Mouse (Mus musculus) skeletal muscle tissue, adult 2 months (tissue): ENCODE results near the gene Rrad.

Source experiments
- DNase-seq: peaks from one replicate; pipeline ENCODE4 v3.0.0-alpha.2; 2012; ENCODE audit warnings: low read depth, low spot score

Rrad gene

DNA sequence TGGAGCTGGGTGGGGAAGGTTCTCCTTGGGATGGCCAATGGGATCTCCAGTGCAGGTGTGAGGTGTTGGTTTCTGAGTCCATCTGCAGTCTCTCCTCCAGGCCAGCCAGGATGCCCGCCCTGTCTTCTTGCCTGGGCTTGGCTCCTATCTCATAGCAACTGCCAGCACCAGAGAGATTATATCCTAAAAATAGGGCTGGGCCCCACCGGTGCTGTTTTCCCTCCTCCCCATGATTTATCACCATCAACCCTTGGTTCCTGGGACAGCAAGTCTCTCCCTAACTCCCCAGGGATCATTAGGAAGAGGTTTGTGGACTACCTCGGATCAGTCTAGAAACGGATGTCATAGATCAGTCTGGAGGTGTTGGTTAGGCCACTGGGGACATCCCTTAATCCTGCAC is 18.0 kb downstream of the Rrad start:
- peak; percentile 47 for DNase-seq

DNA sequence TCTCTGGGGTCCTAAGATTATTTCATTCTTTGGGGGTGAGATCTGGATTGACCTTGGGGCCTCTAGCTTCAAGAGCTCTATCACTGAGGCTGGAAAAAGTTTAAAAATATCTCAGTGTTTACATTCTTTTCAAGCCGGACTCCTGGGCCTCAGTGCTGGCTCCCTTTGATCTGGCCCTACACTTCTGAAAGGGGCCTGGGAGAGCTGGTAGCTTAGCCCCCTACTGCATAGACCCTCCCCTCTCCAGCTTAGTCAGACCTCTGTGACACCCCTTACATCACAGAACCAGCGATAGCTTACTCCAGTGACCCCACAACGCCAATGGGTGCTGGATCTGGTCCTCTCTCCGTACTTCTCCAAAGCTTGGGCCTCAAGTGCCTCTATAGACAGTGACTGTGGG is 19.5 kb downstream of the Rrad start:
- DNase-seq: no peak

DNA sequence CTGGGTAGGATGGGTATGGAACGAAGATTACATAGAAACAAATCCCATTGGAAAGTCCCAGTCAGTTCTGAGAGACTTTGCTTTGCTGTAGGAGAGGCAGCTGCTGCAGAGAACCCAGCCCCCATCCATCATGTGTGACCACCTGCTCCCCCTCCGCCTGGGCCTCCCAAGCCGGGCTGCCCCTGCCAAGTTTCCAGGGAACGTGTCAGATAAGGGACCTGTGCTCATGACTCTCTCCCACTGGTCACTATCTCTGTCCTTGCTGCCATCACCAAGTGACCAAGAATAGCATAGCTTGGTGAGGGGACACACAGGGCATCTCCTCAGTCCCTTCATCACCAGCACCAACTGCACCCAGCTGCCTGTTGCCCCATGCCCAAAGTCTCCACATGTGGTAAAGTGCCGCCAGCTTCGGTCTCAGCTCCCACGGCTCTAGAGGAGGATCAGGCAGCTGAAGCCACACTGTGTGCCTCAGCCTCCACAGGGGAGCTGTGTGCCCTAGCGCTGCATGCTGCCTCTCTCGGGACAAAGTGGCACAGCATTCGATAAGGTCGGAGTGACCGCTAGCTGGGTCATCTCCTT is 20.9 kb downstream of the Rrad start:
- DNase-seq: no peak

DNA sequence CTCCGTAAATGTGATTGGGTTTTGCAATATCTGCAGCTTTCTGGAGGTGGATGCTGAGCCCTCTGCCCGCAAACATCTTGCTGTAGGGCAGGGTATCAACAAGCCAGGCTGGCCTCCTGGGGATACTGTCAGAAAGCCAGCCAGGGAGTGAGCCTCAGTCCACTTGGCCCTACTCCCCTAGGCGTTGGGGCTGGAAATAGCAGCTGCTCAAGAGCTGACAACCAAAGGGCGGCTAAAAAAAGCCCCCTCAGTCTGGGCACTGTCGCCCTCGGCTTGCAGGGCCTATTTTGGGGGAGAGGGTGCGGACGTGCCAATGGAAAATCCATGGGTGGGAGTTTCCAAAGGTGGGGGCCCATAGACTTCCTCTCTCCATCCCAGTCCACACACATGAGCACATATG is 21.9 kb downstream of the Rrad start:
- DNase-seq: peak; percentile 77

DNA sequence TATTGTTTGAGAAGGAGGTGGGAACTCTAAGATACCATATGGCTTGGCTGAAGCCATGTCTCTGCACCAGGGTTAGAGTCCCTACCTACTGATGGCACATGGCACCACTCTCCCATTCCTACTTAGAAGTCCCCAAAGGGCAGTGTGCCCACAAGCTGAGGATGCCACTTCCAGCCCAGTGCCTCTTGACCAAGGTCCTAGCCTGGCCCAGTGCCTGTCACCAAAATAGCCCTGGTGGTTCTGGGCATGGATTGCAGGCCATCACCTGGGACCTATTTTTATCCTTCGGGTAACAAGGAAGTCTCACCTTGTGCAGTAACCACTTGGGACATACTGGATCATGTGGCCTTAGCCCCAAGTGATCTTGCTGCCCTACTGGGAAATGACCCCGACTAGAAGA is 23.2 kb downstream of the Rrad start:
- peak; percentile 88 for DNase-seq

DNA sequence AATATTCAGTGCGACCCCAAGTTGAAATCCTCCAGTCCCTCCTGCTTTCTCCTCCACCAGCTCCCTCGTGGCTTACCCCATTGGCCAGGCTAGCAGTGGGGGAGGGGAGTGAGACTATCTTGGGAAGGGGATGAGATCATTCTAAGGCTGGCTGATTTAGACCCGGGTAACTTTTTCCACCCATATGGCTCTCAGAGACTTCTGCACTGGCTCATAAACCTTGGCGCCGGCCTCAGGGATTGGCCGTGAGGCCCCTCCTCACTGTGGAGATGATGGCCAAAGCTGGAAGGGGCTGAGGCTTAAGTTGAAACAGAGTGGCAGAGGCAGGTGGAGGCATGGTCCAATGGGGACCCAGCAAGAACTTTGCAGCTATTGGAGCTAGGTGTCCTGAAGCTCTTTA is 24.8 kb downstream of the Rrad start:
- no peak for DNase-seq

DNA sequence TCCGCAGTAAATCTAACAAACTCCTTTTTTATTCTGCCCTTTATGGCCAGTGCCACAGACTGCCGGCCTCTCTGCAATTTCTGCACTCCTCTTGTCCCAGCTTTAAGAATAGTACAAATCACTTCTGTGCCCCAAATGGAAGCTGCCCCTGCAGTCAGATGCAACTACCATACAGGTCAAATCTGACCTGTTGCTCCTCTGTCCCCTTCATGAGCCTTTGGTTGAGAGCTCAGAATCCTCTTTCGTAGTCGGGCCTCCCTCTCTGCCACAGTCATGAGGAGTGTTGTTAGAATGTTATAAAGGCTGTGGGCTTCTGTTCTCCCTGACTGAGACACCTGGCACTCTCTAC is 27.9 kb downstream of the Rrad start:
- DNase-seq: no peak

DNA sequence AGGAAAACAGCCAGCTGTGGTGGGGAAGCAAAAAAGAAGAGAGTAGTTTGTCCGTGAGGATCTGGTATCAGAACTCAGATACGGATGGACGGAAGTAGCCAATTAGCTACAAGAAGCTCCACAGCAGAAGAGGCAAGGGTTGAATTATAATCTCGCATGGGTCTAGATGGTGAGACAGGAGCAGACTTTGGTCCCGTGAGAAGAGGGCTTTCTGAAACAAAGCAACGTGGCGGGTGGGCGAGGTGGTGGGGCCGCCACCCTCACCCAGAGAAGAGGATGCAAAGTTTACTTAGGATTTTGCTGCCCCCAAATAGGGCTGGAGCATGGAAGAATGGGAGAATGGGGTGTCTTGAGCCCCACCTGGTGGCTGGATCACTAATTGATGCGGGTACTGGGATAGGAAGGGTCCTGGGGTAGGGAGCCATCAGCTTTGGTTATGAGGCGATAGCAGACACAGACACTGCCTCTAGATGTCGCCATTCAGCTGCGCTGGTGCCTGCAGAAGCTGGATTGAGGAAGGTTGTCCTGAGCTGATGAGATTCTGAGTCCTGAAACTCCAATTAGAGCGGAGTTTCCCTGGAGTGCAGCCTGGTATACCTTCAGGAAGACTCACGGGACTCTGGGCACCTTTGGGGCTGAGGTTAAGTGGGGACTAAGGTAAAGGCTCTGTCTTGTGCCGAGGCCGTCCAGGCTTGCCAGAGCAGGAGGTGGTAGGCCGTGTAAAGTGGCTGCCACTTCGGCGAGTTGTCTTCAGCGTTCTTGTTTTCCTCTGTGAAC is 28.5 kb downstream of the Rrad start:
- peak; percentile 76 for DNase-seq

DNA sequence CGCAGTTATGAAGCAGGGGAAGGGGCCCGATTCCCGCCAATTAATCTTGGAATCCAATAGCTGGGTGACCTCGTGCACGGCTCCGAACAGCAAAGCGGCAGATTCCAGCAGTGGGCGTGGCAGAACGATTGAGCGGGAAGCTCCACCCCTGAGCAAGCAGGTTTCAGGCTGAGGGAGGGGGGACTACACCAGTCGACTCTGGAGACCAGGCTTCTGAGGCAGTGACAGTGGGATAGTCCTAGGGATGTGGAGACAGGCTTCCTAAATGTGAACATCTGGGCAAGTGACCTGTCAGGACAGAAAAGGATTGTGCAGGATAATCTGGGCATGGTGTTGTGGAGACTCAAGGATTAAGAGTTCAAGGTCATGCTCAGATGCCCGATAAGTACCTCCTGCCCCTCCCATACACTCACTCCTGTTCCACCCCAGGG is 29.2 kb downstream of the Rrad start:
- no peak for DNase-seq

DNA sequence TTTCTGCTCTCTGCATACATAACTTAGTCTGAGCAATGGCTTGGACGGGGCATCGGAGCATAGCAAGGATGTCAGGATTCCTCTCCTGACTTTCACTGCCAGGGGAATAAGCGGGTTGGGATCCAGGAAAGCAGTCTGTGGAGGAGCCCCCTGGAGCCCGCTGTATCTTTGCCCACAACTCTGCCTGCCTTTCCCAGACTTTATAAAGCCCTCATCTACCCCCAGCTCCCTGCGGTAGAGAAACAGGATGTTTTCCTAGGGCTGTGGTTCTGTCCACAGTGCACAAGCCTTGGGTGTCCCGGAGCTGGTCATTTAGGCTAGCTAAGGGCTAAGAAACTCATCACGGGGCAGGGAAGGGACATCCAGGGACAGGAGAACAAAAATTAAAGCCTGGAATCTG is 29.7 kb downstream of the Rrad start:
- no peak for DNase-seq

DNA sequence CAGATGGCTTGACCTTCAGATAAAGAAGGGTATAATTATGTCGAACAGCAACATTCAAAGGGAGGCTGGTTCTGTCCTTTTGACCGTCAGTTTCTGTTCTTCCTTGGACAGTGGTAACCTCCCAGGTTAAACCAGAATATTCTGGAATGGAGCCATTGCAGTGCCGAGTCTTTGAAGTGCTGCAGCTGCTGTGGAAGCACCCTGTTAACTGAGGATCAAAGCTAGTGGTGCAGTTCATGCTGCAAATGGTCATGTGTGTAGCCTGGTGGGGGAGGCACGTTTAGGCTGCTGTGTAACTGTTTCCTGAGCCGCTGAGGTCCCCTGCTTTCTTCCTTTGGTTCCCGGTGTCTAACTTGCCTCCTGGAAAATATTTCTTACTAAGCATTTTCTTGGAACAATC is 32.6 kb downstream of the Rrad start:
- DNase-seq: no peak

DNA sequence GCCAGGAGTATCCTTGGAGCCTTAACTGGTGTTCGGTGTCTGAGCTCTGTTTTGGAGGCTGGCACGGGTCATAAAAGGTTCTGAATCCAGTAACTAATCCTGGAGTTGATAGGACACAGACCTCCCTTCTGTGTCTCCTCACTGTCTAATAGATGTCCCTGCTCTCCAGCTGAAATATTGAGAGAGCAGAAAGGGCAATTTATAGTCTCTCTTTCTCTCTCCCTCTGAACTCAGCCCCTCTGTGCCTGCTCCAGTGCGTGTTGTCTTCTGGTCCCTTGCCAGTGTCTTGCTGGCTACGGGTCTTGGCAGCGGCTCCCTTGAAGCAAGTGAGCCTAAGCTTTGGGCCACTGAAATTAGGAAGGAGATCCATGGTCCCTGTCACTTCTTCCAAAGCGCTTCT is 33.5 kb downstream of the Rrad start:
- DNase-seq: peak; percentile 40

DNA sequence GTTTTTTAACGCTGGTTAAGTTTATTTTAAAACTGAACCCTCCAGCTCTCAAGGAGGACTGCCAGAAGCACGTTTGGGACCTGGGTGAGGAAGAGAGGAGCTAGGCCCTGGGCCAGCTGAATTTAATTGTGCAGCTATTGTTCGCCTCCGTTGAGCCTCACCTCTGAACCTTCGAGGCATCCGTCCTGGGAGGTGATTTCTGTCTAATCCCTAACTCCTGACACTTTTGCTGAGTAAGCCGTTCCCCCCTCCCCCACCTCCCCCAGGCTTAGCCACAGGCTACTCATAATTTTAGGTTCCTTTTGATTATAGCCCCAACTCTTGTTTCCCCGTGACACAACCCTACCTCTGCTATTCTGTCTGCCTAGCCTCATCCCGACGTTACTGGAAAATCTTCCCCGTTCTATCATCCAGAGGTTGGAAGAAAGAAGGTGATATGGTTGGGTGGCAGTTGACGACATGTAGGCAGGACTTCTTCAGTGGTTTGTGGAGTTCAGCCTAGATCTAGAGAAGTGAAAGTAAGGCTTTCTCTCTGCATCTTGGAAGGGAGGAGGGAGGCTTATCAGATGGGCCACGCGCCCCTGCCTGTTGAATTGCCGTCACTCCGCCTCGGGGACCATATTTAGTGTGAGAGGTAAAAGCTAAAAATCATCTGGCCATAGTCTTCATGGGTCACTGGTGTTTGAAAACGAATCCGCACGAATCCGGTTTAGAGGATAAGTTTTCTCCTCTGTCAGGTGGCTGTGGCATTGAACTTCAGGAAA is 35.2 kb downstream of the Rrad start:
- no peak for DNase-seq

DNA sequence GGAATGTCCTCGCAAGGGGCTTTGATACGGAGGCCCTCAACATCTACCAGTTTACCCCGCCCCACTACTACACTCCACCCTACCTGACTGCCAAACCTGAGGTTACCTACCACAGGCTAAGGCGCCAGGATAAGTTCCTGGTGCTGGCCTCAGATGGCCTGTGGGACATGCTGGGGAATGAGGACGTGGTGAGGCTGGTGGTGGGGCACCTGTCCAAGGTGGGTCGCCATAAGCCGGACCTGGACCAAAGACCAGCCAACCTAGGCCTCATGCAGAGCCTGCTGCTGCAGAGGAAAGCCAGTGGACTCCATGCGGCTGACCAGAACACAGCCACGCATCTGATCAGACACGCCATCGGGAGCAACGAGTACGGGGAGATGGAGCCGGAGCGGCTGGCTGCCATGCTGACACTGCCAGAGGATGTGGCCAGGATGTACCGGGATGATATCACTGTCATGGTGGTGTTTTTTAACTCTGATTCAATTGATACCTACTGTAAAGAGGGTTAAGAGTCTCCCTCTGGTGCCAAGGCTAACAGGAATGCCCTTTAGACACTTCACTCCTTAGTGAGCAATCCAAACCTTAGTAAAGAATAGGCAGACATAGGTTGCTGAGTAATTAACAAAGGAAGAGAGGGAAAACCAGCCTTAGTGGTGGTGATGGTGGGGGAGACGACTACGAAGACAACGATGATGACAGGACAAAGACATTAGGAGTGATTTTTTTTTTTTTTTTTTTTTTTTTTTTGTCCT is 36.3 kb downstream of the Rrad start:
- no peak for DNase-seq

DNA sequence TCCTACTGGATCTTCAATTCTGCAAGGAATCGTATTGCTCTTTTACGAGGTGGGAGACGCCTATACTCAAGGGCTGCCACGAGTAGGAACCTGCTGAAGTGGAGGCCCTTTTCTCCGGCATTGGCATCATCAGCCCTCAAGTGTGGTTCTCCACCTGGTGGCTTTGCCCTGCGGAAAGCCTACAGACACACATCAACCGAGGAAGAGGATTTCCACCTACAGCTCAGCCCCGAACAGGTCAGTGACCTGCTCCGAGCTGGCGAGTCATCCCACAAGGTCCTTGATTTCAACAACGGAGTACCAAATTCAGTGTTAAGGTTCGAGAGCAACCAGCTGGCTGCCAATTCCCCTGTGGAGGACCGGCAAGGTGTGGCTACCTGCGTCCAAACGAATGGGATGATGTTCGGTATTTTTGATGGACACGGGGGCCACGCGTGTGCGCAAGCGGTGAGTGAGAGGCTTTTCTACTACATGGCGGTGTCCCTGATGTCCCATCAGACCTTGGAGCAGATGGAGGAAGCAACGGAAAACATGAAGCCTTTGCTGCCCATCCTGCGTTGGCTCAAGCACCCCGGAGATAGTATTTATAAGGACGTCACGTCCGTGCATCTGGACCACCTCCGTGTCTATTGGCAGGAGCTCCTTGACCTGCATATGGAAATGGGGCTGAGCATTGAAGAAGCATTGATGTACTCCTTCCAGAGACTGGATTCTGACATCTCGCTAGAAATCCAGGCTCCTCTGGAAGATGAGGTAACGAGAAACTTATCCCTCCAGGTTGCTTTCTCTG is 37.4 kb downstream of the Rrad start:
- no peak for DNase-seq

DNA sequence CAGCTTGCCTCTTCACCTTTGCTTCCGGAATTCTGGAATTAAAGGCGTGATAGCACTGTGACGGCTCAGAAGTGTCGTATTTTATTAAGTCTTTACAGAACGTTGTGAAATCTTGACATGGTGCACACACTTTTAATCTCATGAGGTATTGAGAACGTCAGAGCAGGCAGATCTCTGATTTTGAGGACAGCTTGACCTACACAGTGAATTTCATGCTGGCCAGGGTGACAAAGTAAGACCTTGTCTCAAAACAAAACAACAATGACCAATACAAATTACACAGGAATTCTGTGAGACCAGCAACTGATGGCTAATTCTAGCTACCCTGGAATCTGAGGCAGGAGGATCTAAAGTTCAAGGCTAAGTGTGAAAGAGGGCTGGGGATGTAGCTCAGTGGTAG is 38.6 kb downstream of the Rrad start:
- DNase-seq: no peak

DNA sequence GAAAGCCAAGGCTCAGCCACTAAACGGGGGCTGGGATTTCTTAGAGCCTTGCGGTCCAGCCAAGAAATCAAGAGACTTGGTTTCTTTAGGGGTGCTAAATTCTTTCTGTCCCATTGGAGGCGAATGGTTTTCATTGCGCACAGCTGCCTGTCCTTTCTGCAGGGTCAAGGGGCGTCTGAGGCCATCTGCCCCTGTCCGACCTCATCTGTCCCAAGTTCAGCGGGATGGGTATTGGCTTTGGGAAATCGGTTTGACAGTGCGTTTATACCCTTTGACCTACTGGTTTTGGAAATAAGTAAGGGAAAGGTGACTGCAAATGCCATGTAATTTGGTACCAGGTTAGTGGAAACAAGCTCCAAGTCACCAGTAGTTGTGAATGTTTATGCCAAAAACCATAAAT is 39.3 kb downstream of the Rrad start:
- DNase-seq: no peak

DNA sequence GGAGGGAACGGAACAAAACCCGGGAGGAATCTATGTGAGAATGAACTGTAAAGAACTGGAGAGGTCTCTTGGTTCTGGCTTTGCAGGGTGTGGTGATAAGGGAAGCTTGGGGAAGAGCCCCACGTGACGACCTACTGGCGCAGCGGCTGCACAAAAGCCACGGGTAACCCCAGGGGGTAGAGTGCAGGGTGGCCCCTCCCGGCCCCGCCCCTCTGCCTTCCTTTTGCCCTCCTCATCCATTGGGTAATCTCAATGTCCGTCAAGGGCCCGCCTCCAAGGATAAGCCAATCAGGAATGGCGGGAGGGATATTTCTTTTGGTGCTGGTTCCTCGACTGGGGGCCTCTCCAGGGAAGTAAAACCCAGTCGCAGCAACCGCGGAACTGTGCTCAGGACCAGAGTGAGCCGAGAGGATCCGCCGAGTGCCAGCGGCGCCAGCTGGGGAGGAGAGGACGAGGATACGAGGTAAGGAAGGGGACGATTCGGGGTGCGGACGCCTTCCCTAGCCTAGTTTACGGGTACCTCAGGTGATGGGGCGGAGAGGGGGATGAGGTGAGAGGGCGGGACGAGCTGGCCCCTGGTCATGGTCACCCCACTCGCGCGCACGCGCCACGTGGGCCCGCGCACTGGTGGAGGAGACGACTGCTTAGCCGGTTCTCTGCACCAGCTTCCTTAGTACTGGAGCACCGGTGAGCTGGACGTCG is 39.8 kb downstream of the Rrad start, which contains the start of gene Pdp2:
Pdp2 (plus strand) TSS at position 319 of the 702 bp plus-strand sequence.
- peak; percentile 92 for DNase-seq

DNA sequence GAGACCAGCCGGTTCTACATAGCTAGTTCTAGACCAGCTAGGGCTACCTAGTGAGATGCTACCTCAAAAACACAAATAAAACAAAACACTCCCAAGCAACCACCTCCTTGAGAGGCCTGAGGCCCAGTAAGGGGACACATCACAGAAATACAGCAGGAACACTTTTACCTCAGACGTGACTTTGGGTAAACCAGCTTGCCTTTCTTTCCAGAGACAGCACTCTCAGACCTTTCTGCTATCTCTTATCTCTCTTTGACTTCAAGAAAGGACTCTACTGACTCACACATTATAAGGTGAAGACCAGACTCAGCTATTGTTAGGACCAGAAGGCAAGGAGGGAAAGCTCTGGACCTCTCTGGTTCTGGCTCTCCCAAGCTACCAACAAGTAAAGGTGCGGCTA is 40.8 kb downstream of the Rrad start:
- no peak for DNase-seq

DNA sequence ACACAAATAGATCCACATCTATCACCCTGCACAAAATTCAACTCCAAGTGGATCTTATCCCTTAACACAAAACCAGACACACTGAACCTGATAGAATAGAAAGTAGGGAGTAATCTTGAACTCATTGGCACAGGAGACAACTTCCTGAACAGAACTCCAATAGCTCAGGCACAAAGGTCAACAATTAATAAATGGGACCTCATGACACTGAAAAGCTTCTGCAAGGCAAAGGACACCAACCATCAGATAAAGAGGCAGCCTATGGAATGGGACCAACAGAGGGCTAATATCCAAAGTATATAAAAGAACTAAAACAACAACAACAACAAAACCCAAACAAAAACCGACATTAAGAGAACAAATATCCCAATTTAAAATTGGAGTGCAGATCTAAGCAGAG is 46.6 kb downstream of the Rrad start:
- DNase-seq: no peak
